Mouse (Mus musculus) gastrocnemius, postnatal 10 days (tissue): ENCODE measurements around the gene Cyp4a32. TPM values are rescaled to one million over a fixed set of nuclear protein-coding genes. Genes with fewer than 3 reads are reported as not detected.

ENCODE experiments used
- DNase-seq: peaks from one replicate; pipeline ENCODE4 v3.0.0; 2021; ENCODE audit warnings: mixed read lengths
- total RNA-seq, 2 experiments: library from RNA; stranded (reverse); gene quantifications; 2 replicates each; pipeline ENCODE4 v1.2.3; 2021

Gene Cyp4a32
- total RNA-seq, 2 experiments from 2014 or later, result not detected

DNA sequence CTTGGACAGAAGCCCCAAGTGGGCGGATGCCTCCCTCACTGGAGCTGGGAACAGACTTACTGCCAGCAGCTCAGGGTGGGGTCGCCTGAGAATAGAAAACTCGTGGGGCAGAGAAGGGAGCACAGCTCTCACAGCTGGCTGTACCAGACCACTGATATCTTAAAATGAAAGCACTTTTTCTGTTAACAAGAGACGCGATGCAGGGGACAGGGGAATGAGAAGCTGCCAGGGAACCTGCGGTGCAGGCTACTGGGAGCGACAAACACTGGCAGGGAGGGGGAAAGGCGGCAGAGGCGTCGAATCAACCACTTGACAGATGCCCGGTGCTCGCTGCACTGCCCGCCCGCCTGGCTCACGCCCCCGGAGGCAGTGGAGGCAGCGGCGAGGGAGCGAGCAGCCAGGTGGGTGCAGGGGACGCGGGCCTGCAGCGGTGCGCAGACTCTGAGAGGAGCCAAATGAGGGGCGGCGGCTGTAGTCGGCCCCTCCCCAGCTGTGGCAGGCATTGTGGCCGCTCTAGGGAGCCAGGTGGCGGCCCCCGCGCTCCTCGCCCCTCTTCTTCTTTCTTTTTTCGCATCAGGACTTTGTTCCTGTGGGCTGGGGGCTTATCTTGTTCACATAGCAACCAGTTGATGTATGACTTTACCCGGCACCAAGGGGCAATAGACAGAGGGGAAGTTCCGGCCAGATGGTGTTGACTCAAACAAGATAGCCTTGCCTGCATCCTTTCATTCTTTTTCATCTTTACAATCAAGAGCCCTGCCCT lies 56.5 kb downstream of the Cyp4a32 start:
- DNase-seq, result peak; percentile 31

DNA sequence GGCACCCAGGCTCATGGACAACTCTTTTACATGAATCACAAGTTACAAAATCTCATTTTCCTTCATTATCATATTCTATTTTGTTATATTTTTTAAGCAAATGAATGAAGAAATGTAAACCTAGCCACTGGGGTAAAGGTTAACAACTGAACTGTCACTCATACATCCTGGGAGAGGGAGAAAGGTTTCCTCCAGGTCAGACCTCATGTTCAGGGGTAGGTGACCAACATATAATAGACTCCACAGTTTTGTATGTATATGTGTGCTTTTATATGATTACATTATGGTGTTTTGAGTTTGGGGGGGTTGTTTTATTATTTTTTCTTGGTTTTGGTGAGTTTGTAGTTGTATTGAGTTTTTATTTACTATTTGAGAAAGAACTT lies 57.1 kb downstream of the Cyp4a32 start:
- no peak for DNase-seq

DNA sequence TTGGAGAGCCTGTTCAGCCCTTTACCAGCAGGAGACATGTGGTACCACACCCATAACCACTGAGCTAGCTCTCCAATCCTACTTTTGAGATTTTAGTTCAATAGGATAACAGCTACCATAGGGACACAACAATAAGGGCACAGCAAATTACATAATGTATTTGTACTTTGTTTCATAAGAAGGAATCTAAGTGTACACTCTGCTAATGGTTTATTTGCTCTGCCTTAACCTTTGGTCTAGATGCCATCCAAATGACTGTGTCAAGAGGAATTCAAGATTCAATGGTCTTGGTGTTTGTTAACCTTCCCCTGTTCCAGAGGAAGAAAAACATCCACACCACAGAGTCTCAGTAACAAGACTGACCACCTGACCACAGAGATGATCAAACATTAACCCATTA lies 58.4 kb downstream of the Cyp4a32 start:
- no peak for DNase-seq

Other genes starting within 250 kb of the Cyp4a32 start
- not detected for gene Cyp4a12b, start 189.3 kb upstream of the Cyp4a32 start, total RNA-seq
- gene Cyp4a30b, start 148.4 kb upstream of the Cyp4a32 start, total RNA-seq, result not detected
- not detected for gene Cyp4a14, start 104.8 kb upstream of the Cyp4a32 start, total RNA-seq
- not detected for gene Cyp4a10, start 82.7 kb upstream of the Cyp4a32 start, total RNA-seq
- gene Cyp4a31, start 37.3 kb upstream of the Cyp4a32 start, total RNA-seq, result not detected
- 1 to 10 TPM; 2.0 to 2.6 TPM for gene Cyp4b1, start 46.8 kb downstream of the Cyp4a32 start, total RNA-seq
- gene Efcab14, start 136.8 kb downstream of the Cyp4a32 start, total RNA-seq, result 10 to 100 TPM; 28.6 to 31.3 TPM
- gene Tex38, start 180.0 kb downstream of the Cyp4a32 start, total RNA-seq, result under 1 TPM; 0.56 to 0.82 TPM
- gene Atpaf1, start 183.8 kb downstream of the Cyp4a32 start, total RNA-seq, result 10 to 100 TPM; 33.8 to 40.4 TPM
- 1 to 10 TPM; 4.8 to 5.6 TPM for gene Mob3c, start 227.1 kb downstream of the Cyp4a32 start, total RNA-seq
- 10 to 100 TPM; 28.9 to 30.6 TPM for gene Mknk1, start 238.2 kb downstream of the Cyp4a32 start, total RNA-seq